Mouse (Mus musculus) layer of hippocampus, adult 9-10 months (tissue): Measurements from ENCODE around the gene Zfp787.

Source experiments
- DNase-seq: peaks from one replicate; pipeline ENCODE4 v3.0.0; 2022; ENCODE audit warnings: low spot score

Zfp787 gene

DNA sequence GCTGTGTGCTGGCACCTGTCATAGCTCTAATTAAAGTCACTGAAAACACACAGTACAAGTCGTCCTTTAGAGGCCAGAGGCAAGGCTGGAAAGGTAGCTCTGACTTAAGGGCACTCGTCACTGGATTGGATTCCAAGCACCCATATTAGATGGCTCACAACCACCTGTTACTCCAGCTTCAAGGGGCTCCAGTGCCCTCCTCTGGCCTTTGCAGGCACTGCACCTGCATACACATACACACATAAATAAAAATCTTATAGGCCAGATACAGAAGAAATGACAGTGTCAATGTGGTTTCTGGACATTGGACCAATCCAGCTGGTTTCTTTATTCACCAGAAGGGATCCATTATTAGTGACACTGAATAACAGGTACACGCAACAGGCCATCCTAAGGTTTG is 36.3 kb downstream of the Zfp787 start:
- DNase-seq: no peak
